Mouse (Mus musculus) liver, embryonic 16.5 days (tissue): ENCODE measurements around the gene Gnb1l. TPM values are rescaled to one million over a fixed set of nuclear protein-coding genes. Genes with fewer than 3 reads are reported as not detected.

Experiments used
- ATAC-seq: fragments of 200-750 bp; cut with Nextera tagmentation; 2 replicates; pipeline ENCODE4 v1.8.0; 2017; ENCODE audit warnings: low read depth, mild to moderate bottlenecking, moderate number of reproducible peaks, moderate library complexity
- H3K27ac ChIP-seq: fragments of 300-500 bp; sonication (generic); 2 replicates; pipeline ENCODE4 v1.5.1; 2014; ENCODE audit warnings: mild to moderate bottlenecking, low read length
- H3K27me3 ChIP-seq: fragments of 300-500 bp; sonication (generic); 2 replicates; pipeline ENCODE4 v1.6.1; 2014; ENCODE audit warnings: low read depth, low read length, mixed read lengths; ENCODE audit not compliant: control insufficient read depth, insufficient read depth
- H3K36me3 ChIP-seq: fragments of 300-500 bp; sonication (generic); 2 replicates; pipeline ENCODE4 v1.6.1; 2014; ENCODE audit warnings: mild to moderate bottlenecking; ENCODE audit not compliant: control insufficient read depth, insufficient read depth
- H3K4me1 ChIP-seq: fragments of 300-500 bp; sonication (generic); 2 replicates; pipeline ENCODE4 v1.6.1; 2014; ENCODE audit warnings: low read depth, low read length, mixed read lengths; ENCODE audit not compliant: control insufficient read depth
- H3K4me2 ChIP-seq: fragments of 300-500 bp; sonication (generic); 2 replicates; pipeline ENCODE4 v1.6.1; 2014; ENCODE audit warnings: low read depth, low read length, mixed read lengths
- H3K4me3 ChIP-seq: fragments of 300-500 bp; sonication (generic); 2 replicates; pipeline ENCODE4 v1.5.1; 2014; ENCODE audit warnings: low read depth, mild to moderate bottlenecking, low read length
- H3K9ac ChIP-seq: fragments of 300-500 bp; sonication (generic); 2 replicates; pipeline ENCODE4 v1.6.1; 2014; ENCODE audit warnings: low read depth, low read length
- H3K9me3 ChIP-seq: fragments of 300-500 bp; sonication (generic); replicated peaks from 2 replicates; pipeline ENCODE4 v1.6.1; 2016; ENCODE audit warnings: low read length; ENCODE audit not compliant: control insufficient read depth
- WGBS: fragments of 180-500 bp; shearing (Covaris S2); extraction: QIAGEN DNeasy Blood & Tissue Kit; methylation state at CpG from one replicate; pipeline ENCODE4 v1.1.7; 2014; ENCODE audit not compliant: insufficient replicate concordance; 5-methylcytosine and 5-hydroxymethylcytosine counted together
- polyA plus RNA-seq: library from polyadenylated mRNA; unstranded; fragments of >200 nt; fragmentation: Nextera tagmentation; extraction: Ambion mirVana; gene quantifications from 2 replicates; pipeline ENCODE4 v1.2.1, GENCODE M21; 2015

Gene Gnb1l
- polyA plus RNA-seq, 1 experiment from 2014 or later: 6.3 TPM

GRCm38 (mm10) chr16:18460826-18461225, 37.7 kb upstream of the Gnb1l start:
- H3K27ac ChIP-seq: no peak overlapping the region
- H3K36me3 ChIP-seq: peaks cover 59% of the 10 kb centered on the region
- H3K27me3 ChIP-seq: no peaks in the 10 kb centered on the region
- peaks cover 22% of the 10 kb centered on the region for H3K4me1 ChIP-seq
- no peak overlapping the region for H3K4me3 ChIP-seq
- H3K9me3 ChIP-seq: no peaks in the 10 kb centered on the region
- 87% methylated on average over 3 of the region's 3 CpGs for WGBS
- no peak for ATAC-seq
- no peak overlapping the region for H3K4me2 ChIP-seq
- H3K9ac ChIP-seq: no peak overlapping the region

GRCm38 (mm10) chr16:18462031-18462430, 36.5 kb upstream of the Gnb1l start:
- no peak overlapping the region for H3K4me2 ChIP-seq
- no peak overlapping the region for H3K4me3 ChIP-seq
- H3K9ac ChIP-seq: no peak overlapping the region
- WGBS: 91% methylated on average over 9 of the region's 9 CpGs
- H3K27ac ChIP-seq: no peak overlapping the region
- ATAC-seq: no peak
- H3K36me3 ChIP-seq: peaks cover 50% of the 10 kb centered on the region
- H3K4me1 ChIP-seq: peaks cover 22% of the 10 kb centered on the region
- no peaks in the 10 kb centered on the region for H3K27me3 ChIP-seq
- H3K9me3 ChIP-seq: no peaks in the 10 kb centered on the region

- no peak overlapping the region for H3K4me3 ChIP-seq
- H3K27ac ChIP-seq: no peak overlapping the region
- H3K4me1 ChIP-seq: peaks cover 22% of the 10 kb centered on the region
- ATAC-seq: no peak
- H3K9me3 ChIP-seq: no peaks in the 10 kb centered on the region
- H3K4me2 ChIP-seq: no peak overlapping the region
- no peaks in the 10 kb centered on the region for H3K27me3 ChIP-seq
- peaks cover 44% of the 10 kb centered on the region for H3K36me3 ChIP-seq
- 55% methylated on average over 8 of the region's 8 CpGs for WGBS
- no peak overlapping the region for H3K9ac ChIP-seq
Observed at GRCm38 (mm10) chr16:18462598-18462997, 35.9 kb upstream of the Gnb1l start.

- H3K4me1 ChIP-seq: peaks cover 9% of the 10 kb centered on the region
- H3K27ac ChIP-seq: no peak overlapping the region
- no peak overlapping the region for H3K4me2 ChIP-seq
- no peak overlapping the region for H3K9ac ChIP-seq
- 42% methylated on average over 3 of the region's 3 CpGs for WGBS
- H3K36me3 ChIP-seq: peaks cover 43% of the 10 kb centered on the region
- H3K4me3 ChIP-seq: no peak overlapping the region
- H3K27me3 ChIP-seq: no peaks in the 10 kb centered on the region
- ATAC-seq: no peak
- H3K9me3 ChIP-seq: no peaks in the 10 kb centered on the region
Observed at GRCm38 (mm10) chr16:18464271-18464670, 34.2 kb upstream of the Gnb1l start.

GRCm38 (mm10) chr16:18470829-18471228, 27.7 kb upstream of the Gnb1l start:
- peaks cover 65% of the 10 kb centered on the region for H3K36me3 ChIP-seq
- no peak overlapping the region for H3K4me3 ChIP-seq
- no peaks in the 10 kb centered on the region for H3K27me3 ChIP-seq
- no peak overlapping the region for H3K9ac ChIP-seq
- H3K27ac ChIP-seq: no peak overlapping the region
- WGBS: 43% methylated on average over 1 of the region's 1 CpGs
- H3K9me3 ChIP-seq: no peaks in the 10 kb centered on the region
- H3K4me1 ChIP-seq: no peaks in the 10 kb centered on the region
- H3K4me2 ChIP-seq: no peak overlapping the region
- no peak for ATAC-seq

- Histone ChIP-seq H3K36me3 (peaks cover 68% of the 10 kb centered on the region), H3K9ac (no peak overlapping the region), H3K4me1 (no peaks in the 10 kb centered on the region), H3K9me3 (no peaks in the 10 kb centered on the region), H3K27me3 (no peaks in the 10 kb centered on the region), H3K4me3 (no peak overlapping the region), H3K27ac (no peak overlapping the region), H3K4me2 (no peak overlapping the region)
- 83% methylated on average over 11 of the region's 11 CpGs for WGBS
- ATAC-seq: no peak
Observed at GRCm38 (mm10) chr16:18471381-18471955, 27.0 kb upstream of the Gnb1l start.

- 89% methylated on average over 6 of the region's 6 CpGs for WGBS
- ATAC-seq: no peak
- H3K36me3 ChIP-seq: peaks cover 73% of the 10 kb centered on the region
- H3K27ac ChIP-seq: no peak overlapping the region
- H3K4me2 ChIP-seq: no peak overlapping the region
- H3K4me3 ChIP-seq: no peak overlapping the region
- no peaks in the 10 kb centered on the region for H3K4me1 ChIP-seq
- no peaks in the 10 kb centered on the region for H3K9me3 ChIP-seq
- no peak overlapping the region for H3K9ac ChIP-seq
- no peaks in the 10 kb centered on the region for H3K27me3 ChIP-seq
Observed at GRCm38 (mm10) chr16:18471976-18472375, 26.5 kb upstream of the Gnb1l start.

- Histone ChIP-seq H3K36me3 (peaks cover 75% of the 10 kb centered on the region), H3K4me3 (no peak overlapping the region), H3K27me3 (no peaks in the 10 kb centered on the region), H3K4me1 (no peaks in the 10 kb centered on the region), H3K9me3 (no peaks in the 10 kb centered on the region), H3K27ac (no peak overlapping the region), H3K9ac (no peak overlapping the region), H3K4me2 (no peak overlapping the region)
- WGBS: 86% methylated on average over 4 of the region's 4 CpGs
- no peak for ATAC-seq
Observed at GRCm38 (mm10) chr16:18472416-18472815, 26.1 kb upstream of the Gnb1l start.

GRCm38 (mm10) chr16:18472976-18473375, 25.5 kb upstream of the Gnb1l start:
- Histone ChIP-seq H3K4me3 (no peak overlapping the region), H3K4me2 (no peak overlapping the region), H3K27ac (no peak overlapping the region), H3K9me3 (no peaks in the 10 kb centered on the region), H3K4me1 (no peaks in the 10 kb centered on the region), H3K27me3 (no peaks in the 10 kb centered on the region), H3K9ac (no peak overlapping the region), H3K36me3 (peaks cover 81% of the 10 kb centered on the region)
- 0 out of 2 replicates have a peak, but pooled peaks have one; percentile 28 for ATAC-seq
- WGBS: 83% methylated on average over 8 of the region's 8 CpGs
